Mouse (Mus musculus): ENCODE data around the gene Gm13304. TPM values are rescaled to one million over a fixed set of nuclear protein-coding genes. Genes with fewer than 3 reads are reported as not detected.
"Not testable (repeated sequence)": the region's sequence is repeated elsewhere in the genome, so short reads cannot be mapped to it uniquely, and the experiment has no call there.

Gene Gm13304
- polyA plus RNA-seq (2012; ENCODE audit: insufficient read depth, insufficient read length, missing spikeins): not detected in 2 replicates

- not testable (repeated sequence) for H3K4me3 ChIP-seq (ENCODE audit: insufficient read depth, low read depth, low read length); H3K27ac ChIP-seq (replicated peaks; ENCODE audit: low read depth, low read length); H3K4me1 ChIP-seq (ENCODE audit: control insufficient read depth, insufficient read depth, insufficient read length, low read length)
Observed at GRCm38 (mm10) chr4:42114517-42114916, at the start of gene Gm13304. Gene Gm13304 (plus strand): TSS chr4:42114817.

- H3K4me1 ChIP-seq (ENCODE audit: control insufficient read depth, insufficient read depth, insufficient read length, low read length); H3K27ac ChIP-seq (replicated peaks; ENCODE audit: low read depth, low read length); H3K4me3 ChIP-seq (ENCODE audit: insufficient read depth, low read depth, low read length): not testable (repeated sequence)
Observed at GRCm38 (mm10) chr4:42090907-42091306, 23.7 kb upstream of the Gm13304 start, which contains the start of gene Gm3893. Gene Gm3893 (plus strand): TSS chr4:42091207.

DNA sequence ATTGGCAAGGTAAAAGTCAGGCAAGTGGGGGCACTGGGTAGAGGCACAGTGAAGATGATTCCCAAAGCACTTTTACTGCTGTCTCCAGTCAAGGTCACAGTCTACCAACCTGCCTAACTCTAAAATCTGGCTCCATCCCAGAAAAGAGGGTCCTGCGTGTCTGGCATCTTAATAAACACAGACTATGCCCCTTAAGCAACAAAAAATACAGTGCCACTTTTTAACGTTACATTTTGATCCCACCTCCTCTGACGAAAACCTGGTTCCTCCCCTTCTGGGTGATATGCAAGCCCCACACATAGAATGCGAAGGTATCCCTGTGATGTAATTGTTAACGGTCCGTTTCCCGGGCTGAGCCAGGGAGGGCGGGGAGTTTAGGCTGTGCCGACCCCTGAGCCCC is 38.5 kb downstream of the Gm13304 start, which contains the start of gene Gm13306:
Gene Gm13306, plus strand, starts transcription at position 301 of the 400 bp plus-strand sequence.
- not testable (repeated sequence) for H3K4me1 ChIP-seq (ENCODE audit: control insufficient read depth, insufficient read depth, insufficient read length, low read length); H3K4me3 ChIP-seq (ENCODE audit: insufficient read depth, low read depth, low read length); H3K27ac ChIP-seq (replicated peaks; ENCODE audit: low read depth, low read length)

Other genes starting within 250 kb of the Gm13304 start
- gene Gm21541, start 211.2 kb upstream of the Gm13304 start, polyA plus RNA-seq (2012; ENCODE audit: insufficient read depth, insufficient read length, missing spikeins): not detected in 2 replicates
- 1.4 TPM in 1 of 2 replicates, not detected in the other for gene Gm20878, start 173.2 kb upstream of the Gm13304 start, polyA plus RNA-seq (2012; ENCODE audit: insufficient read depth, insufficient read length, missing spikeins)
- gene Fam205a4, start 148.8 kb upstream of the Gm13304 start, polyA plus RNA-seq (2012; ENCODE audit: insufficient read depth, insufficient read length, missing spikeins): not detected in 2 replicates
- not detected in 2 replicates for gene Gm21093, start 80.1 kb upstream of the Gm13304 start, polyA plus RNA-seq (2012; ENCODE audit: insufficient read depth, insufficient read length, missing spikeins)
- gene Gm3893, start 23.6 kb upstream of the Gm13304 start, polyA plus RNA-seq (2012; ENCODE audit: insufficient read depth, insufficient read length, missing spikeins): not detected in 2 replicates
- not detected in 2 replicates for gene Gm13306, start 38.6 kb downstream of the Gm13304 start, polyA plus RNA-seq (2012; ENCODE audit: insufficient read depth, insufficient read length, missing spikeins)
- not detected in 2 replicates for gene Gm13305, start 53.8 kb downstream of the Gm13304 start, polyA plus RNA-seq (2012; ENCODE audit: insufficient read depth, insufficient read length, missing spikeins)
- gene Gm10600, start 125.8 kb downstream of the Gm13304 start, polyA plus RNA-seq (2012; ENCODE audit: insufficient read depth, insufficient read length, missing spikeins): 0.55 TPM in 1 of 2 replicates, not detected in the other
- not detected in 2 replicates for gene Ccl21b, start 140.9 kb downstream of the Gm13304 start, polyA plus RNA-seq (2012; ENCODE audit: insufficient read depth, insufficient read length, missing spikeins)
- not detected in 2 replicates for gene Gm21953, start 179.4 kb downstream of the Gm13304 start, polyA plus RNA-seq (2012; ENCODE audit: insufficient read depth, insufficient read length, missing spikeins)
- not detected in 2 replicates for gene Fam205a3, start 203.5 kb downstream of the Gm13304 start, polyA plus RNA-seq (2012; ENCODE audit: insufficient read depth, insufficient read length, missing spikeins)